Comparison of ENCODE assay signal across 9 mouse cellular contexts in the genomic region with DNA sequence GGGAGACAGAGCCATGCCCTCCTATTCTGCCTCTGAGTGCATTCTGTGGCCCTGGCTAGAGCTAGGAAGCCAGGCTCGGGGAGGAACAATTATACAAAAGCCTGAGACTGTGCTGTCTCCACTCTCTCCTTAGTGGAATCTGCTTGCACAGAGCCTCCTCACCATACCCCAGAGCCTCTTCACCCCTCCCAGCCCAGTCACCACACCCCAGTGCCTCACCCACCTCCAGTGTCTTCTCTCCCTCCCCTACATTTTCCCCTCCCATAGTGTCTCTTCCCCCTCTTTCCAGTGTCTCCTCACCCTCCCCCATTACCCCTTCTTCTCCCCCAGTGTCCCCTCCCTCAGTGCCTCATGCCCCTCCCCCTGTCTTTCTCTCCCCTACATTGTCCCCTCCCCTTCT. TPM values are rescaled to one million over a fixed set of nuclear protein-coding genes. Genes with fewer than 3 reads are reported as not detected.
DNase-seq lines count a peak whose midpoint lies in the region; ATAC-seq lines count a peak whose summit lies in the region.
"Had no signal": no experiment of that assay in that cellular context is flagged by ENCODE, and none has a peak within 500 bp of the region (broad histone marks: within the 10 kb centered on the region; RNA-seq: fewer than 3 reads in every experiment).

No protein-coding gene starts in this region.

- H3K9ac ChIP-seq in kidney, embryonic 14.5 days (ENCODE audit: low read depth, low read length): 0 out of 2 replicates have a peak overlapping the region, but pooled peaks have one; percentile 23
- H3K9ac ChIP-seq in hindbrain, embryonic 16.5 days (ENCODE audit: low read depth, low read length): peak overlapping the region; percentile 22; the same call in 1 of the 2 replicates
- no peak overlapping the region for H3K9ac ChIP-seq in midbrain, embryonic 16.5 days (ENCODE audit: low read depth, low read length)
- H3K9ac ChIP-seq: liver, embryonic 15.5 days had no signal

- no peak overlapping the region for H3K4me2 ChIP-seq in kidney, embryonic 14.5 days (replicated peaks; ENCODE audit: low read depth, low read length)
- no peak overlapping the region for H3K4me2 ChIP-seq in hindbrain, embryonic 16.5 days (ENCODE audit: low read length)
- H3K4me2 ChIP-seq in midbrain, embryonic 16.5 days (ENCODE audit: low read length): no peak overlapping the region
- H3K4me2 ChIP-seq: liver, embryonic 15.5 days had no signal

- no peaks in the 10 kb centered on the region for H3K36me3 ChIP-seq in kidney, embryonic 14.5 days (ENCODE audit: control insufficient read depth, insufficient read depth, low read length)
- no peaks in the 10 kb centered on the region for H3K36me3 ChIP-seq in hindbrain, embryonic 16.5 days (ENCODE audit: control insufficient read depth, insufficient read depth, low read length)
- no peaks in the 10 kb centered on the region for H3K36me3 ChIP-seq in midbrain, embryonic 16.5 days (ENCODE audit: control insufficient read depth, insufficient read depth, low read length)
- H3K36me3 ChIP-seq: liver, embryonic 15.5 days had no signal

- ATAC-seq in kidney, embryonic 14.5 days (ENCODE audit: low FRiP score, low TSS enrichment): no peak
- ATAC-seq in hindbrain, embryonic 16.5 days: no peak
- ATAC-seq in midbrain, embryonic 16.5 days: peak; percentile 32; the same call in 1 of the 2 replicates
- ATAC-seq in CD4-positive, CD25-positive, alpha-beta regulatory T cell, adult 4 months: no peak

- H3K27ac ChIP-seq in kidney, embryonic 14.5 days (ENCODE audit: low read depth, low read length): peak overlapping the region; percentile 78
- H3K27ac ChIP-seq in brown adipose tissue, adult 24 weeks (replicated peaks; ENCODE audit: low read depth, low read length): 0 out of 2 replicates have a peak overlapping the region, but pooled peaks have one; percentile 1
- H3K27ac ChIP-seq in hindbrain, embryonic 16.5 days (ENCODE audit: low read depth, low read length): peak overlapping the region; percentile 54
- peak overlapping the region; percentile 28 for H3K27ac ChIP-seq in midbrain, embryonic 16.5 days (ENCODE audit: low read length)
- H3K27ac ChIP-seq: liver, embryonic 15.5 days had no signal

- DNase-seq in kidney, adult 18-20 months: no peak
- no peak for DNase-seq in thymus, postnatal 10 days (ENCODE audit: low spot score in 2 of 2)
- no peak for DNase-seq in retina, postnatal 1 day

- H3K27me3 ChIP-seq in kidney, embryonic 14.5 days (ENCODE audit: control insufficient read depth, insufficient read depth, low read length): no peaks in the 10 kb centered on the region
- no peaks in the 10 kb centered on the region for H3K27me3 ChIP-seq in hindbrain, embryonic 16.5 days (replicated peaks; ENCODE audit: control insufficient read depth, insufficient read depth, low read length)
- H3K27me3 ChIP-seq in midbrain, embryonic 16.5 days (ENCODE audit: control insufficient read depth, insufficient read depth, low read depth, low read length): no peaks in the 10 kb centered on the region
- H3K27me3 ChIP-seq: liver, embryonic 15.5 days had no signal

- H3K4me3 ChIP-seq in kidney, embryonic 14.5 days (ENCODE audit: low read length): no peak overlapping the region
- no peak overlapping the region for H3K4me3 ChIP-seq in brown adipose tissue, adult 24 weeks (ENCODE audit: insufficient read depth, low read depth, low read length)
- H3K4me3 ChIP-seq in hindbrain, embryonic 16.5 days (ENCODE audit: low read length): no peak overlapping the region
- no peak overlapping the region for H3K4me3 ChIP-seq in midbrain, embryonic 16.5 days (ENCODE audit: low read depth, low read length)
- H3K4me3 ChIP-seq: liver, embryonic 15.5 days had no signal

- H3K4me1 ChIP-seq in kidney, embryonic 14.5 days (ENCODE audit: control insufficient read depth, insufficient read depth, low read length): peaks cover 37% of the 10 kb centered on the region
- peaks cover 3% of the 10 kb centered on the region; the same call in 1 of the 2 replicates for H3K4me1 ChIP-seq in brown adipose tissue, adult 24 weeks (ENCODE audit: control insufficient read depth, insufficient read depth, insufficient read length, low read length)
- H3K4me1 ChIP-seq in hindbrain, embryonic 16.5 days (ENCODE audit: control insufficient read depth, insufficient read depth, low read depth, low read length): peaks cover 8% of the 10 kb centered on the region; the same call in 1 of the 2 replicates
- peaks cover 5% of the 10 kb centered on the region; the same call in 1 of the 2 replicates for H3K4me1 ChIP-seq in midbrain, embryonic 16.5 days (ENCODE audit: control insufficient read depth, insufficient read depth, low read length)

- 0% methylated on average over 1 of the region's 1 CpGs for WGBS in kidney, embryonic 14.5 days
- WGBS in hindbrain, embryonic 16.5 days: 0% methylated on average over 1 of the region's 1 CpGs
- 10% methylated on average over 1 of the region's 1 CpGs for WGBS in midbrain, embryonic 16.5 days

- H3K9me3 ChIP-seq in kidney, embryonic 14.5 days (ENCODE audit: control insufficient read depth, low read length): no peaks in the 10 kb centered on the region
- no peaks in the 10 kb centered on the region for H3K9me3 ChIP-seq in hindbrain, embryonic 16.5 days (ENCODE audit: control insufficient read depth, low read length)
- no peaks in the 10 kb centered on the region for H3K9me3 ChIP-seq in midbrain, embryonic 16.5 days (replicated peaks; ENCODE audit: control insufficient read depth, low read length, poor library complexity, severe bottlenecking)
- H3K9me3 ChIP-seq: liver, embryonic 15.5 days had no signal

RNA-seq across cellular contexts. Expression of gene Crybb3, which starts 29.5 kb away (rescaled TPM):
- 0.47 and 1.8 TPM in 2 replicates for polyA plus RNA-seq in kidney, embryonic 14.5 days (2014; fragmentation: Nextera tagmentation; extraction: Ambion mirVana)
- polyA plus RNA-seq in brown adipose tissue, adult 24 weeks (2012; ENCODE audit: insufficient read depth, insufficient read length, missing spikeins): not detected in 2 replicates
- 0.86 and 1.8 TPM in 2 replicates for polyA plus RNA-seq in hindbrain, embryonic 16.5 days (2015; fragmentation: Nextera tagmentation; extraction: Ambion mirVana)
- 0.60 and 2.3 TPM in 2 replicates for polyA plus RNA-seq in midbrain, embryonic 16.5 days (2015; fragmentation: Nextera tagmentation; extraction: Ambion mirVana)
- polyA plus RNA-seq in CD4-positive, CD25-positive, alpha-beta regulatory T cell, adult 4 months (2017; shearing (Covaris generic)): not detected
- polyA plus RNA-seq: liver, embryonic 15.5 days had no signal

RNA-seq across cellular contexts. Expression of gene Crybb2, which starts 41.0 kb away (rescaled TPM):
- not detected in 2 replicates for polyA plus RNA-seq in kidney, embryonic 14.5 days (2014; fragmentation: Nextera tagmentation; extraction: Ambion mirVana)
- not detected in 2 replicates for polyA plus RNA-seq in brown adipose tissue, adult 24 weeks (2012; ENCODE audit: insufficient read depth, insufficient read length, missing spikeins)
- not detected in 2 replicates for polyA plus RNA-seq in hindbrain, embryonic 16.5 days (2015; fragmentation: Nextera tagmentation; extraction: Ambion mirVana)
- polyA plus RNA-seq in midbrain, embryonic 16.5 days (2015; fragmentation: Nextera tagmentation; extraction: Ambion mirVana): not detected in 2 replicates
- polyA plus RNA-seq in CD4-positive, CD25-positive, alpha-beta regulatory T cell, adult 4 months (2017; shearing (Covaris generic)): not detected
- polyA plus RNA-seq: liver, embryonic 15.5 days had no signal

Comparison
In these comparisons a context has a peak if more than half of its experiments do, and no peak if none do; other contexts are left out.
1. H3K27ac ChIP-seq: peak in every context shown above with its lines; median percentile 78 in kidney, embryonic 14.5 days; 54 in hindbrain, embryonic 16.5 days; 28 in midbrain, embryonic 16.5 days; 1 in brown adipose tissue, adult 24 weeks.